Mouse (Mus musculus): ENCODE results near the gene Gsta1.
"Not testable (repeated sequence)": the region's sequence is repeated elsewhere in the genome, so short reads cannot be mapped to it uniquely, and the experiment has no call there.

The Gsta1 gene

GRCm38 (mm10) chr9:78230461-78230860, at the start of gene Gsta1:
Gene Gsta1, plus strand, starts transcription at chr9:78230656.
- in situ Hi-C loops (cut with MboI, MseI): not testable (repeated sequence)

- in situ Hi-C loops (cut with MboI, MseI): not testable (repeated sequence)
These were observed 48.0 kb upstream of the Gsta1 start, which contains the start of gene Gsta4 for GRCm38 (mm10) chr9:78182474-78182873. Gene Gsta4, plus strand, starts transcription at chr9:78182774.

- in situ Hi-C loops (cut with MboI, MseI): no loop called here
These were observed 44.8 kb upstream of the Gsta1 start for GRCm38 (mm10) chr9:78185686-78186085.

GRCm38 (mm10) chr9:78188910-78189309, 41.5 kb upstream of the Gsta1 start:
- in situ Hi-C loops (cut with MboI, MseI): no loop called here

GRCm38 (mm10) chr9:78190651-78191634, 39.5 kb upstream of the Gsta1 start:
- in situ Hi-C loops (cut with MboI, MseI): no loop called here

GRCm38 (mm10) chr9:78191736-78192135, 38.7 kb upstream of the Gsta1 start:
- in situ Hi-C loops (cut with MboI, MseI): no loop called here

- in situ Hi-C loops (cut with MboI, MseI): no loop called here
These were observed 36.4 kb upstream of the Gsta1 start for GRCm38 (mm10) chr9:78193902-78194597.

- in situ Hi-C loops (cut with MboI, MseI): no loop called here
These were observed 35.4 kb upstream of the Gsta1 start for GRCm38 (mm10) chr9:78195034-78195433.

GRCm38 (mm10) chr9:78197801-78198200, 32.7 kb upstream of the Gsta1 start:
- in situ Hi-C loops (cut with MboI, MseI): no loop called here

- in situ Hi-C loops (cut with MboI, MseI): no loop called here
These were observed 26.3 kb upstream of the Gsta1 start for GRCm38 (mm10) chr9:78204194-78204593.

- in situ Hi-C loops (cut with MboI, MseI): no loop called here
These were observed 21.5 kb upstream of the Gsta1 start for GRCm38 (mm10) chr9:78208956-78209355.

- in situ Hi-C loops (cut with MboI, MseI): no loop called here
These were observed 20.4 kb upstream of the Gsta1 start for GRCm38 (mm10) chr9:78210079-78210478.

- in situ Hi-C loops (cut with MboI, MseI): no loop called here
These were observed 19.6 kb upstream of the Gsta1 start for GRCm38 (mm10) chr9:78210821-78211220.

GRCm38 (mm10) chr9:78211521-78211920, 18.9 kb upstream of the Gsta1 start:
- in situ Hi-C loops (cut with MboI, MseI): no loop called here

- in situ Hi-C loops (cut with MboI, MseI): no loop called here
These were observed 18.0 kb upstream of the Gsta1 start for GRCm38 (mm10) chr9:78212341-78213049.

- in situ Hi-C loops (cut with MboI, MseI): no loop called here
These were observed 13.4 kb upstream of the Gsta1 start for GRCm38 (mm10) chr9:78217074-78217473.

- in situ Hi-C loops (cut with MboI, MseI): no loop called here
These were observed 7.8 kb upstream of the Gsta1 start for GRCm38 (mm10) chr9:78222616-78223015.

GRCm38 (mm10) chr9:78223221-78223902, 7.1 kb upstream of the Gsta1 start:
- in situ Hi-C loops (cut with MboI, MseI): no loop called here

- in situ Hi-C loops (cut with MboI, MseI): no loop called here
These were observed 6.0 kb upstream of the Gsta1 start for GRCm38 (mm10) chr9:78224418-78224817.

GRCm38 (mm10) chr9:78225304-78225703, 5.2 kb upstream of the Gsta1 start:
- in situ Hi-C loops (cut with MboI, MseI): loop anchor here (5.0 kb wide), 1 partner anchor 37 kb away; no protein-coding TSS in a partner anchor

GRCm38 (mm10) chr9:78228122-78228521, 2.3 kb upstream of the Gsta1 start:
- in situ Hi-C loops (cut with MboI, MseI): loop anchor here (5.0 kb wide), 1 partner anchor 34 kb away; no protein-coding TSS in a partner anchor

All from T-helper 1 cell (primary cell).